Mouse (Mus musculus): Measurements from ENCODE around the gene Helz. TPM values are rescaled to one million over a fixed set of nuclear protein-coding genes. Genes with fewer than 3 reads are reported as not detected.

The Helz gene
- polyA plus RNA-seq, 1 experiment from 2014 or later: 18.4 TPM

- Histone ChIP-seq H3K4me3 (no peak overlapping the region), H3K27me3 (replicated peaks) (no peaks in the 10 kb centered on the region), H3K9me3 (peaks cover 9% of the 10 kb centered on the region), H3K9ac (no peak overlapping the region), H3K27ac (no peak overlapping the region), H3K4me2 (replicated peaks) (no peak overlapping the region), H3K36me3 (no peaks in the 10 kb centered on the region), H3K4me1 (no peaks in the 10 kb centered on the region)
- 93% methylated on average over 7 of the region's 7 CpGs for WGBS
- ATAC-seq (ENCODE audit: low FRiP score, low read depth): no peak
Measured at GRCm38 (mm10) chr11:107721057-107721456, 173.3 kb downstream of the Helz start.

- H3K27ac ChIP-seq: no peak overlapping the region
- no peak overlapping the region for H3K9ac ChIP-seq
- no peaks in the 10 kb centered on the region for H3K27me3 ChIP-seq (replicated peaks)
- no peak for ATAC-seq (ENCODE audit: low FRiP score, low read depth)
- no peaks in the 10 kb centered on the region for H3K36me3 ChIP-seq
- 94% methylated on average over 8 of the region's 8 CpGs for WGBS
- H3K4me1 ChIP-seq: no peaks in the 10 kb centered on the region
- H3K9me3 ChIP-seq: 0 out of 2 replicates have a peak, but pooled peaks cover 3% of the 10 kb centered on the region
- no peak overlapping the region for H3K4me3 ChIP-seq
- no peak overlapping the region for H3K4me2 ChIP-seq (replicated peaks)
Measured at GRCm38 (mm10) chr11:107724603-107725002, 176.9 kb downstream of the Helz start.

GRCm38 (mm10) chr11:107728073-107728863, 180.5 kb downstream of the Helz start:
- no peaks in the 10 kb centered on the region for H3K4me1 ChIP-seq
- H3K27ac ChIP-seq: no peak overlapping the region
- H3K4me3 ChIP-seq: no peak overlapping the region
- H3K4me2 ChIP-seq (replicated peaks): no peak overlapping the region
- H3K9me3 ChIP-seq: no peaks in the 10 kb centered on the region
- H3K27me3 ChIP-seq (replicated peaks): no peaks in the 10 kb centered on the region
- 88% methylated on average over 13 of the region's 13 CpGs for WGBS
- no peak overlapping the region for H3K9ac ChIP-seq
- peaks cover 13% of the 10 kb centered on the region for H3K36me3 ChIP-seq
- ATAC-seq (ENCODE audit: low FRiP score, low read depth): no peak

- no peaks in the 10 kb centered on the region for H3K27me3 ChIP-seq (replicated peaks)
- H3K27ac ChIP-seq: no peak overlapping the region
- 85% methylated on average over 7 of the region's 7 CpGs for WGBS
- H3K9me3 ChIP-seq: no peaks in the 10 kb centered on the region
- H3K9ac ChIP-seq: no peak overlapping the region
- ATAC-seq (ENCODE audit: low FRiP score, low read depth): no peak
- H3K4me3 ChIP-seq: no peak overlapping the region
- H3K36me3 ChIP-seq: peaks cover 20% of the 10 kb centered on the region
- H3K4me2 ChIP-seq (replicated peaks): no peak overlapping the region
- H3K4me1 ChIP-seq: no peaks in the 10 kb centered on the region
Measured at GRCm38 (mm10) chr11:107729141-107729540, 181.4 kb downstream of the Helz start.

- H3K9me3 ChIP-seq: no peaks in the 10 kb centered on the region
- H3K36me3 ChIP-seq: peaks cover 38% of the 10 kb centered on the region
- no peak overlapping the region for H3K27ac ChIP-seq
- no peak overlapping the region for H3K4me2 ChIP-seq (replicated peaks)
- no peaks in the 10 kb centered on the region for H3K4me1 ChIP-seq
- H3K4me3 ChIP-seq: no peak overlapping the region
- H3K9ac ChIP-seq: no peak overlapping the region
- WGBS: 88% methylated on average over 4 of the region's 4 CpGs
- no peak for ATAC-seq (ENCODE audit: low FRiP score, low read depth)
- no peaks in the 10 kb centered on the region for H3K27me3 ChIP-seq (replicated peaks)
Measured at GRCm38 (mm10) chr11:107730940-107731339, 183.2 kb downstream of the Helz start.

GRCm38 (mm10) chr11:107731498-107731897, 183.8 kb downstream of the Helz start:
- Histone ChIP-seq H3K27ac (no peak overlapping the region), H3K9me3 (no peaks in the 10 kb centered on the region), H3K27me3 (replicated peaks) (no peaks in the 10 kb centered on the region), H3K4me1 (no peaks in the 10 kb centered on the region), H3K36me3 (peaks cover 44% of the 10 kb centered on the region), H3K4me3 (no peak overlapping the region), H3K4me2 (replicated peaks) (no peak overlapping the region), H3K9ac (no peak overlapping the region)
- no peak for ATAC-seq (ENCODE audit: low FRiP score, low read depth)
- 91% methylated on average over 5 of the region's 5 CpGs for WGBS

GRCm38 (mm10) chr11:107734133-107734532, 186.4 kb downstream of the Helz start:
- H3K36me3 ChIP-seq: peaks cover 62% of the 10 kb centered on the region
- no peak for ATAC-seq (ENCODE audit: low FRiP score, low read depth)
- 87% methylated on average over 7 of the region's 7 CpGs for WGBS

GRCm38 (mm10) chr11:107737886-107738285, 190.2 kb downstream of the Helz start:
- no peaks in the 10 kb centered on the region for H3K9me3 ChIP-seq
- WGBS: 80% methylated on average over 6 of the region's 6 CpGs
- peaks cover 74% of the 10 kb centered on the region for H3K36me3 ChIP-seq
- H3K27ac ChIP-seq: no peak overlapping the region
- H3K4me1 ChIP-seq: no peaks in the 10 kb centered on the region
- no peaks in the 10 kb centered on the region for H3K27me3 ChIP-seq (replicated peaks)
- H3K4me2 ChIP-seq (replicated peaks): no peak overlapping the region
- H3K9ac ChIP-seq: no peak overlapping the region
- no peak overlapping the region for H3K4me3 ChIP-seq
- no peak for ATAC-seq (ENCODE audit: low FRiP score, low read depth)

More at GRCm38 (mm10) chr11:107734133-107734532, 186.4 kb downstream of the Helz start:
- Histone ChIP-seq H3K4me1 (no peaks in the 10 kb centered on the region), H3K4me3 (no peak overlapping the region), H3K4me2 (replicated peaks) (no peak overlapping the region), H3K9ac (no peak overlapping the region), H3K9me3 (no peaks in the 10 kb centered on the region), H3K27ac (no peak overlapping the region), H3K27me3 (replicated peaks) (no peaks in the 10 kb centered on the region)

- peaks cover 68% of the 10 kb centered on the region for H3K36me3 ChIP-seq
- H3K4me1 ChIP-seq: peaks cover 6% of the 10 kb centered on the region
- H3K4me2 ChIP-seq (replicated peaks): no peak overlapping the region
- no peak overlapping the region for H3K27ac ChIP-seq
- no peaks in the 10 kb centered on the region for H3K9me3 ChIP-seq
- no peak for ATAC-seq (ENCODE audit: low FRiP score, low read depth)
- no peaks in the 10 kb centered on the region for H3K27me3 ChIP-seq (replicated peaks)
- no peak overlapping the region for H3K9ac ChIP-seq
- H3K4me3 ChIP-seq: no peak overlapping the region
- WGBS: 89% methylated on average over 20 of the region's 20 CpGs
Measured at GRCm38 (mm10) chr11:107738418-107739099, 190.8 kb downstream of the Helz start.

- Histone ChIP-seq H3K4me2 (replicated peaks) (no peak overlapping the region), H3K4me1 (peaks cover 8% of the 10 kb centered on the region), H3K9ac (no peak overlapping the region), H3K9me3 (no peaks in the 10 kb centered on the region), H3K27ac (no peak overlapping the region), H3K4me3 (no peak overlapping the region), H3K27me3 (replicated peaks) (no peaks in the 10 kb centered on the region), H3K36me3 (peaks cover 28% of the 10 kb centered on the region)
- WGBS: 70% methylated on average over 3 of the region's 3 CpGs
- peak; percentile 50 for ATAC-seq (ENCODE audit: low FRiP score, low read depth)
Measured at GRCm38 (mm10) chr11:107743100-107743499, 195.4 kb downstream of the Helz start.
